Mouse (Mus musculus): ENCODE measurements at regions not wholly inside any gene's neighbourhood (a gene's known extent, or its start where the extent isn't known, plus 50 kb on each side); places are given as distances from the start of the nearest gene placed in this dataset.

DNA sequence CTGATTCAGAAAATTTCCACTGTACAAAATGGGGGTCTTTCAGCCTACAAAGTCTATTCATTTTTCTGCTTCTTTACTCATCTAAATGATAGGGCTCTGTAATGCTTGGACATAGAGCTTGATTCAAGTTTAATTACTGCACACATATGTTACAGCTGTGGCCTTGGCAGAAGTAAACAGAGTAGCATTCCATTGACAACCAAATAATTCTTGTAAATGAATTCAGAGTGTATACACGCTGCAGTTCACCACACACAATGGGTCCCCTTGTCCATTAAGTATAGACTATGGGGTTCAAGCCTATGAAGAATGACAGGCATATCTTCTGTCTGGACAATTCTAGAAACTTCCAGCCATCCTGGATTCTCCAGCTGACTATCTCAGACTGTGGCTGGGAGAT, 541.9 kb downstream of the Adgrl2 start:
- no peak for TF ChIP-seq CTCF (IDR thresholded peaks at IDR 0.05; ENCODE audit: extremely low read depth, insufficient read length, insufficient replicate concordance, low read depth, low read length)
- no peak for TF ChIP-seq POLR2A (IDR thresholded peaks at IDR 0.05; ENCODE audit: low read depth, low read length)
